Mouse (Mus musculus) liver, embryonic 14 days (tissue): Measurements from ENCODE around the gene Stfa2l1. TPM values are rescaled to one million over a fixed set of nuclear protein-coding genes. Genes with fewer than 3 reads are reported as not detected.

Experiments used
- polyA plus RNA-seq: library from polyadenylated mRNA; depleted of rRNA; stranded (reverse); fragments of >200 nt; gene quantifications from 2 replicates; pipeline ENCODE4 v1.2.3, GENCODE M21; 2012; rRNA removed

Gene Stfa2l1
- 29.8 and 44.8 TPM in 2 replicates for polyA plus RNA-seq

GRCm38 (mm10) chr16:36156402-36156975 lies at the start of gene Stfa2l1:
Gene Stfa2l1, plus strand, starts transcription at chr16:36156811.

GRCm38 (mm10) chr16:36131141-36131540 lies 25.5 kb upstream of the Stfa2l1 start, which contains the start of gene Csta1:
Gene Csta1, minus strand, starts transcription at chr16:36131241.

GRCm38 (mm10) chr16:36183912-36184311 lies 27.3 kb downstream of the Stfa2l1 start, which contains the start of gene Gm5483:
Gene Gm5483, plus strand, starts transcription at chr16:36184212.

GRCm38 (mm10) chr16:36209967-36210453 lies 53.4 kb downstream of the Stfa2l1 start, which contains the start of gene Gm5416:
Gene Gm5416, plus strand, starts transcription at chr16:36210403.

Other genes starting within 250 kb of the Stfa2l1 start
- 5.8 and 7.4 TPM in 2 replicates for gene Parp9, start 218.3 kb upstream of the Stfa2l1 start, polyA plus RNA-seq
- 2.4 and 3.4 TPM in 2 replicates for gene Dtx3l, start 217.7 kb upstream of the Stfa2l1 start, polyA plus RNA-seq
- 11.1 and 13.5 TPM in 2 replicates for gene Kpna1, start 178.1 kb upstream of the Stfa2l1 start, polyA plus RNA-seq
- gene Wdr5b, start 115.6 kb upstream of the Stfa2l1 start, polyA plus RNA-seq = 2.2 and 2.3 TPM in 2 replicates
- gene Fam162a, start 85.2 kb upstream of the Stfa2l1 start, polyA plus RNA-seq = 77.8 TPM in 2 replicates
- 63.0 and 68.6 TPM in 2 replicates for gene Ccdc58, start 85.1 kb upstream of the Stfa2l1 start, polyA plus RNA-seq
- not detected in 2 replicates for gene Csta1, start 25.6 kb upstream of the Stfa2l1 start, polyA plus RNA-seq
- gene Gm5483, start 27.4 kb downstream of the Stfa2l1 start, polyA plus RNA-seq = 78.4 and 119 TPM in 2 replicates
- 0.40 and 1.3 TPM in 2 replicates for gene Gm5416, start 53.6 kb downstream of the Stfa2l1 start, polyA plus RNA-seq
- gene 2010005H15Rik, start 64.7 kb downstream of the Stfa2l1 start, polyA plus RNA-seq = 2.1 and 2.8 TPM in 2 replicates
- 108 and 154 TPM in 2 replicates for gene Stfa1, start 120.1 kb downstream of the Stfa2l1 start, polyA plus RNA-seq
- gene BC117090, start 177.5 kb downstream of the Stfa2l1 start, polyA plus RNA-seq = 0.25 and 0.39 TPM in 2 replicates
- gene BC100530, start 210.9 kb downstream of the Stfa2l1 start, polyA plus RNA-seq = 81.1 and 121 TPM in 2 replicates